Mouse (Mus musculus) hindbrain, embryonic 10.5 days (tissue): ENCODE results near the gene Plekhb1. TPM values are rescaled to one million over a fixed set of nuclear protein-coding genes. Genes with fewer than 3 reads are reported as not detected.
A peak's percentile ranks its signal among the peaks of the same experiment; 100 is the strongest.

Experiments used
- DNase-seq: peaks from one replicate; pipeline ENCODE4 v3.0.0-alpha.2; 2017; ENCODE audit warnings: low spot score
- H3K27ac ChIP-seq: fragments of 300-500 bp; sonication (generic); 2 replicates; pipeline ENCODE4 v1.5.1; 2016; ENCODE audit warnings: mild to moderate bottlenecking, moderate library complexity
- H3K27me3 ChIP-seq: fragments of 300-500 bp; sonication (generic); 2 replicates; pipeline ENCODE4 v1.6.1; 2016; ENCODE audit warnings: mild to moderate bottlenecking; ENCODE audit not compliant: poor library complexity, insufficient read depth, severe bottlenecking
- H3K36me3 ChIP-seq: fragments of 300-500 bp; sonication (generic); 2 replicates; pipeline ENCODE4 v1.6.1; 2016; ENCODE audit warnings: mild to moderate bottlenecking, moderate library complexity
- H3K4me1 ChIP-seq: fragments of 300-500 bp; sonication (generic); replicated peaks from 2 replicates; pipeline ENCODE4 v1.6.1; 2016; ENCODE audit warnings: mild to moderate bottlenecking
- H3K4me3 ChIP-seq: fragments of 300-500 bp; sonication (generic); 2 replicates; pipeline ENCODE4 v1.5.1; 2016; ENCODE audit warnings: mild to moderate bottlenecking, moderate library complexity
- H3K9me3 ChIP-seq: fragments of 300-500 bp; sonication (generic); 2 replicates; pipeline ENCODE4 v1.6.1; 2016; ENCODE audit warnings: mild to moderate bottlenecking, moderate library complexity
- WGBS: fragments of 180-500 bp; shearing (Covaris S2); methylation state at CpG from one replicate; pipeline ENCODE4 v1.1.7; 2016; 5-methylcytosine and 5-hydroxymethylcytosine counted together
- polyA plus RNA-seq: library from polyadenylated mRNA; unstranded; fragments of >200 nt; fragmentation: Nextera tagmentation; extraction: Ambion mirVana; gene quantifications from 2 replicates; pipeline ENCODE4 v1.2.1, GENCODE M21; 2016

The Plekhb1 gene
- polyA plus RNA-seq: 4.3 and 10.7 TPM in 2 replicates

DNA sequence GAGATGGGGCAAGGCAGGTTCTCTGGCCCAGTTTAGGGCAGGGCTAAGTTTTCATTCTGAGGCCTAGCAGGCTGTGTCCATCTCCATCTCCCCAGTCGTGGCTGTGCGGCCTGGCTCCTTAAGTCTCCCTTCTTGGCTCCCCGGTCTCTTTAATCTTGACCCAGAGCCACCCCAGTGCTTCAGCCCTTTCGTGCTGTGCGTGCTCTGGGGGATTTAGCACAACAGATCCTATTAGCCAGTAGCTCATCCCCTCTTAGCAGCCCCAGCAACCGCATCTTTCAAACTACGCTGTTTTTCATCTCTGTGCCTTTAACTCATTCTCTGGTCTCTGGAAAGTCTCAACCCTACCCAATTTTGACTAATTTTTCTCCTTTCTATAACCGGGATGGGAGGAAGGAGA is at the start of gene Plekhb1:
Gene Plekhb1, minus strand, starts transcription at position 184 of the 400 bp plus-strand sequence.
- WGBS: 76% methylated on average over 8 of the region's 8 CpGs
- DNase-seq: no peak
- Histone ChIP-seq H3K36me3 (no peaks in the 10 kb centered on the region), H3K9me3 (no peaks in the 10 kb centered on the region), H3K27me3 (0 out of 2 replicates have a peak, but pooled peaks cover 8% of the 10 kb centered on the region), H3K4me1 (peaks cover 27% of the 10 kb centered on the region), H3K4me3 (no peak within 1 kb of the TSS), H3K27ac (peak within 1 kb of the TSS; percentile 35; the same call in 1 of the 2 replicates)

DNA sequence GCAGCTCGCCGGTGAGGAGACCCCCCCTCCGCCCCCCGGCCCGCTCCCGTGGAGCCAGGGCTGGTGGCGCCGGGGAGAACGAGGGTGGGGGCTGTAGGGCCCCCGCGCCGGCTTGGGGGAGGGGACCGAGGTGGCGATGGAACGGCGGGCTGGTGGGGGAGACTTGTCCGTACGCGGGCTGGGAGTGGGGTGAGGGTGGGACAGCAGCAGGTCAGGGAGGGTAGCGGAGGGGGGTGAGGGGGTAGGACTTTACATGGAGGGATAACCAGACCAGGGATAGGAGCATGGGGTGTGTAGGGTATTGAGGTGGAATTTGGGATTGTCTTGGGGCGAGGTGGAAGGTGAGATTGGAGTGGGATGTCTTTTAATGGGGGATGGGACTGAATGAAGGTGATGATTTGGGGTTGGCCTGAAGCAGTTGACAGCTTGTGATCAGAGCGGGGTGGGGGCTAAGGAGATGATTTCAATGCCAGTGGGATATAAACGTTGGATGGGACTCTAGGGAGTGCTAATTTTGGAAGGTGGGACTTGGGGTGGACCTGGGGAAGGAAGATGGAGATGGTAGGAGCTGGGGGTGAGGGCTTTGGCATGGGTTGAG is 44.8 kb upstream of the Plekhb1 start:
- no peaks in the 10 kb centered on the region for H3K27me3 ChIP-seq
- no peak for DNase-seq
- no peaks in the 10 kb centered on the region for H3K36me3 ChIP-seq
- peak overlapping the region; percentile 94 for H3K4me3 ChIP-seq
- no peaks in the 10 kb centered on the region for H3K9me3 ChIP-seq
- peaks cover 15% of the 10 kb centered on the region for H3K4me1 ChIP-seq
- under 1% methylated on average over 23 of the region's 23 CpGs for WGBS
- peak overlapping the region; percentile 99 for H3K27ac ChIP-seq

DNA sequence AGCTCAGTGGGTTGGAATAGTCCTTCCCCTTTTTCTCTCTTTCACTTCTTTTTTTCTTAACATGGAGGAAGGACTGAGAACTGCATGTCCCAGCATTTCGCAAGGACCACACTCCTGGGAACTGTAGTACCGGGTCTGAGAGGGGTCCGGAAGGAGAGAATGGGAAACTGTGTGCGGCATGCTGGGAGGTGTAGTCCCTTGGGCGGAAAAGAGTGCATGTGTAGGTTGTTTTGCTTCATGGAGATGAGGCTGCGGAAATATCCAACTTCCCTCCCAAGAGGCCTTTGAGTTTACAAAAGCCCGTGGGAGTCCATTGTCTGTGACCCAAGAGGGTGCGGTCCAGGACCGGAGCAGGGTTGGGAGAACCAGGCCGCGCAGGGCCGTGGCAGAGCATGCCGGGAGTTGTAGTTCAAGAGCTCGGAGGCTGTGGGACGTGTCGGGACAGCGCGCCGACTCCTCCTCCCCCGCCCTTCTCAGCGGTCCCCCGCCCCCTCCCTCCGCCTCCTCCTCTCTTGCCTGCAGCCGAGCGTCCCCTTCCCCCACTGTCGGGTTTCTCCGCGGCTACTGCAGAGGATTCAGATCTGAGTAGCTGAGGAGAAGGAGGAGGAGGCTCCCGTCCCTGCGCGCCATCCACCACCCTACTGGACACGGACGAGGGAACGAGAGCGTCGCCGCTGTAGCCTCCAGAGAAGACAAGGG is 44.1 kb upstream of the Plekhb1 start, which contains the start of gene Fam168a:
Gene Fam168a, plus strand, starts transcription at position 493 of the 699 bp plus-strand sequence.
- Histone ChIP-seq H3K36me3 (no peaks in the 10 kb centered on the region), H3K9me3 (no peaks in the 10 kb centered on the region), H3K27ac (peak within 1 kb of the TSS; percentile 99), H3K27me3 (no peaks in the 10 kb centered on the region), H3K4me3 (peak within 1 kb of the TSS; percentile 94), H3K4me1 (peaks cover 15% of the 10 kb centered on the region)
- under 1% methylated on average over 36 of the region's 37 CpGs for WGBS
- peak; percentile 97 for DNase-seq

DNA sequence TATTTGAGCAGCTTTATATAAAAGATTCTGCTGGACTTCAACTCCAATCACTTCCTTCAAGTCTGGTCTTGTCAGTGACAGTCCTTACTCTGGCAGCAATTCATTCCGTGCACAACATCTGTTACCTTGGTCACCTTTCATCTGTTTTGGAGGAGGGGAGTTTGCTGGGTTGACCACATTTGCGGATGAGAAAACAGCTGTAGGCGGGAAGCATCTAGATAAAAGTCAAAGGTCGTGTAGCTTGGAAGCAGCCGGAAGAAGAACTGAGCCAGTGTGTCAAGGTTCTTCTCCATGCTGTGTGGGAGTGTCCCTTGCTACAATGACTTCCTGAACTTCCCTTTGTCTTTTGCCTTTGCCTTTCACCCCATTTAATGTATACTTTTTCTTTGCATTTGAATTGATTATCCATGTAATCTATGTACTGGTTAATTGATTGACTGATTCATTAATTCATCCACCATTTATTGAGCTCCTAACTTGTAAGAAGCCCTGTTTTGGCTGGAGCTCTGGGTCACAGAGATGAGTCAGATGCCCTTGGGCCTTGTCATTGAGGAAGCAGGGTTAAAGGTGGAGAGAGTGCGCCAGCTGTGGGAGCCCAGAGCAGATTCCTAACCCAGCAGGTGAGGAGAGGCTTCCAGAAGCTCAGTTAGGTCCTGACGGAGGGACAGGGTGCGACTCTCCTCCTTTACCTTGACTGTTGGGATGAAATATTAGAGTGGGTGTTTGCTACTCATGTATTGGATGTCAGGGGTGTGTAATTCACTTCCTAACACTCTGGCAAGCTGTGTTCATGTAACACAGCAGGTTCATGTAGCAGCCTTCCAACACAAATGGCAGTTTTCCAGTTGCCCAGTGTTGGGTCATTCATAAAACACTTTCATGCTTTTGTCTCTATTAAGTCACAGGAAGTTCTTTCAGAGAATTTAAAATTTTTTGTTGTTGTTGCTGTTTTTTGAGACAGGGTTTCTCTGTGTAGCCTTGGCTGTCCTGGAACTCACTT is 37.9 kb upstream of the Plekhb1 start:
- H3K9me3 ChIP-seq: no peaks in the 10 kb centered on the region
- H3K4me1 ChIP-seq: peaks cover 7% of the 10 kb centered on the region; the same call in 1 of the 2 replicates
- no peak overlapping the region for H3K27ac ChIP-seq
- no peak overlapping the region for H3K4me3 ChIP-seq
- 45% methylated on average over 8 of the region's 8 CpGs for WGBS
- no peaks in the 10 kb centered on the region for H3K27me3 ChIP-seq
- no peak for DNase-seq
- no peaks in the 10 kb centered on the region for H3K36me3 ChIP-seq

DNA sequence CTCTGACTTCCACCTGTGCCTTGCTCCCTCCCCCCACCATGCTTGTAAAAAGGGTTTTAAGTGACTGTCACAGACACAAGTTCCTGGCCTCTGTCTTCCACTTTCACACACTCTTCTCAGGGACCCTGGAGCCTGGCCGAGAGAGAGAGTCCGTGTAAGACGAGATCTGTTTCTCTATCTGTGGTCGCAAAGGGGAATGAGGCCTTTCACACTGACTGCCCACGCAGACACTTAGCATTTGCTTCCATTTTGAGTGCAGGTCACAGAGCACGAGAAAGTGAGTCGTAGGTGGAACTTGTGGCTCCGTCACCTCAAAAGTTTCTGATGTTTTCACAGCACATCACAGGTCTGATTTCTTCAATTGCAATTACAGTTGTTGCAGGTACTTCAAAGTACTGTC is 31.0 kb upstream of the Plekhb1 start:
- no peaks in the 10 kb centered on the region for H3K9me3 ChIP-seq
- 75% methylated on average over 8 of the region's 8 CpGs for WGBS
- no peak overlapping the region for H3K4me3 ChIP-seq
- no peaks in the 10 kb centered on the region for H3K4me1 ChIP-seq
- H3K27ac ChIP-seq: no peak overlapping the region
- no peaks in the 10 kb centered on the region for H3K27me3 ChIP-seq
- H3K36me3 ChIP-seq: no peaks in the 10 kb centered on the region
- DNase-seq: no peak

DNA sequence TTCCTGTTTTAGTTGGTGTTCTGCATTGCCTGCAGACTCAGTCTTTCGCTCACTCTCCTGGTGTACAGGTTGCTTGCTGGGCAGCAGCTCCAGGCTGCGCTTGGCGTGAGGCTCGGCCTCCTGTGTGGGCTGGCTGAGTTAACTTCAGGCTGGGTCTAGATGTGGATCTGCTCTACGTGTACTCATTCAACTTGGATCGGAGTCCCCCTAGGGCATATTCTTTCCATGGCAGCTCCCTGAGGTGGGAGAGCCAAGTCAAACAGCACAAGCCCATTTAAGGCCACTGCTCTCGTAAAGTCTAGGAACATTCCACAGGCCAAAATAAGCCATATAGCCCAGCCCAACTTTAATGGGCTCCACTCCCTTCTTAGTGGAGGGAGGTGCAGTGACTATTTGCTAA is 26.3 kb upstream of the Plekhb1 start:
- Histone ChIP-seq H3K9me3 (no peaks in the 10 kb centered on the region), H3K4me3 (no peak overlapping the region), H3K27me3 (no peaks in the 10 kb centered on the region), H3K4me1 (no peaks in the 10 kb centered on the region), H3K27ac (no peak overlapping the region), H3K36me3 (no peaks in the 10 kb centered on the region)
- no peak for DNase-seq
- WGBS: 89% methylated on average over 7 of the region's 7 CpGs

DNA sequence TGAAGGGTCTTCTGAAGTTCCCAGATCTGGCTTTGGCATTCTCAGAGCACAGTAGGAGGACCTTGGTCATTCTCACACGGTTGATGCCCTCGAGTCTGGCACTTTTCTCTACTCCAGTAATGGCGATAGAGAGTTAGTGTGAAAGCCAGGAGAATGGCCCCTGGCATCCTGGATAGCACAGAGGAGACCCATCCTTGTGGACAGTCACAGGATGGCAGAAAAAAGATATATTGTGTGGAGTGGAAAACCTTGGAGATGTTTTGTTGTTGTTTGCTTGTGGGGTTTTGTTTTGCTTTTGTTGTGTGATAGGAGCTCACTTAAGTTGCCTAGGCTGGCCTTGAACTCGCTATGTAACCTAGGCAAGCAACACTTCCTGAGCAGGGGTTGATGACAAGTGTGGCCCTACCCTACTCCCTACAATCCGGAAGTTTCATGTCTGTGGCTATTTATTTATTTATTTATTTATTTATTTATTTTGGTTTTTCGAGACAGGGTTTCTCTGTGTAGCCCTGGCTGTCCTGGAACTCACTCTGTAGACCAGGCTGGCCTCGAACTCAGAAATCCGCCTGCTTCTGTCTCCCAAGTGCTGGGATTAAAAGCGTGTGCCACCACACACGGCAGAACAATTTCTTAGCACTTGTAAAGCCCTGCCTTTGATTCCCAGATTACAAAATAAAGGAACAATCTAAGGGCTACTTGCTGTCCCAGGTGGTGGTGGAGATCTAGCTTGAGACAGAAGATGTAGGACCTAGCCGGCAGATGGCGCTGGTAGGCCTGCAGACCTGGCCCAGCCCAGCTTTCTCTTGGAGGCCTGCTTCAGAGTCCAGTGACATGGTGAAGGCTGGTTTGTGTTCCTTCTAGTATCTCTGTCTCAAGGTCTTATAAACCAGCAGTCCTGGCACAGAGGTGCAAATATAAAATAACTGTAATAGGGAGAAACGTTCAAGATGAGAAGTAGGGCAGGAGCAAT is 23.1 kb upstream of the Plekhb1 start:
- Histone ChIP-seq H3K27ac (no peak overlapping the region), H3K4me3 (no peak overlapping the region), H3K9me3 (no peaks in the 10 kb centered on the region), H3K36me3 (no peaks in the 10 kb centered on the region), H3K4me1 (no peaks in the 10 kb centered on the region), H3K27me3 (no peaks in the 10 kb centered on the region)
- 43% methylated on average over 13 of the region's 13 CpGs for WGBS
- DNase-seq: peak; percentile 76

DNA sequence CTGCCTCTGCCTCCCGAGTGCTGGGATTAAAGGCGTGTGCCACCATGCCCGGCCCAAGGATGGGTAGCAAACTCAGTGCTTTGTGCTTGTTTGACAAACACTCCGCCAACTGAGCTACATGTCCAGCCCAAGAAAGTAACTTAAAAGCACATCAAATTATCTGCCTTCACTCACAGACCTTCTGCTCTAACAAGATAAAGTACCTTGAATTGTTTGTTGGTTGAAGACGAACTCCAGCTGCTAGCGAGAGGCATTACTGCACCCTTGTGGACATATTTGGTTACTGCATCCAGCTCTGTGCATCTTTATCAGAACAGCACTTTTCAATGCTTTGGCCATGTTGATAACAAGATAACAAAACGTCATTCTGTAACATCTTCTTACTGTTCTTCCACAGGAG is 22.3 kb upstream of the Plekhb1 start:
- Histone ChIP-seq H3K27ac (no peak overlapping the region), H3K36me3 (no peaks in the 10 kb centered on the region), H3K27me3 (no peaks in the 10 kb centered on the region), H3K4me3 (no peak overlapping the region), H3K4me1 (no peaks in the 10 kb centered on the region), H3K9me3 (no peaks in the 10 kb centered on the region)
- DNase-seq: peak; percentile 53
- WGBS: 57% methylated on average over 7 of the region's 7 CpGs

DNA sequence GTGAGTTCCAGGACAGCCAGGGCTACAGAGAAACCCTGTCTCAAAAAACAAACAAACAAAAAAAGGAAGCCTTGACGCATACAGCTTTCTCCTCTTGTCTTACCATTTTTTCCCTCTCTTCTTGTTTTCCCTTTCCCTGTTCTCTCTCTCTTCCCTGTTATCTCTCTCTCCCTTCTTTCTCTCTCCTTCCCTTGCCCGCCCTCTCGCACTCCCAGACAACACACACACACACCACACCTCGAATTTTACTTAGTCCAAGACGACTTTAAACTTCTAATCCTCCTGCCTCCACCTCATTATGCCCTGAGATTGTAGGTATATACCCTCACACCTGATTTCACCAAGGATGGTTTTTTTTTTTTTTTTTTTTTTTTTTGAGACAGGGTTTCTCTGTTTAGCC is 21.9 kb upstream of the Plekhb1 start:
- no peak for DNase-seq
- H3K4me3 ChIP-seq: no peak overlapping the region
- H3K27me3 ChIP-seq: no peaks in the 10 kb centered on the region
- 72% methylated on average over 5 of the region's 5 CpGs for WGBS
- H3K9me3 ChIP-seq: no peaks in the 10 kb centered on the region
- no peaks in the 10 kb centered on the region for H3K36me3 ChIP-seq
- H3K4me1 ChIP-seq: no peaks in the 10 kb centered on the region
- H3K27ac ChIP-seq: no peak overlapping the region

DNA sequence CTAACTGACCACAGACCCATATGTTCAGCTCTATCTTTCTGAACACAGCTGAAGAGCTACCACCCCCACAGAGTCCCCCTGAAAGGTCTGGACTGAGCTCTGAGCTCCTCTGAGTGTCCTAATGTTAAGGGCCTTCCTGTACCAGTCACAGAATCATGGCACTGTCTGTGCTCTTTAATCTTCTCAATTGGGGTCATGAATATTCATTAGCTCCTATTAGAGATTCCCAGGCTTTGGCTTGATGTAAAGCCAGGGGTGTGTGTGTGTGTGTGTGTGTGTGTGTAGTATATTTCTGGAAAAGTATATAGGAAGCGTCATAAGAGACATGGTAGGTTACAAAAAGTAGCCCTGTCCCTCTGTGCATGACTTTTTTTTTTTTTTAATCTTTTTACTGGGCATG is 21.0 kb upstream of the Plekhb1 start:
- H3K27me3 ChIP-seq: no peaks in the 10 kb centered on the region
- H3K4me3 ChIP-seq: no peak overlapping the region
- H3K36me3 ChIP-seq: no peaks in the 10 kb centered on the region
- no peaks in the 10 kb centered on the region for H3K4me1 ChIP-seq
- DNase-seq: no peak
- H3K27ac ChIP-seq: no peak overlapping the region
- no peaks in the 10 kb centered on the region for H3K9me3 ChIP-seq
- 85% methylated on average over 1 of the region's 1 CpGs for WGBS

DNA sequence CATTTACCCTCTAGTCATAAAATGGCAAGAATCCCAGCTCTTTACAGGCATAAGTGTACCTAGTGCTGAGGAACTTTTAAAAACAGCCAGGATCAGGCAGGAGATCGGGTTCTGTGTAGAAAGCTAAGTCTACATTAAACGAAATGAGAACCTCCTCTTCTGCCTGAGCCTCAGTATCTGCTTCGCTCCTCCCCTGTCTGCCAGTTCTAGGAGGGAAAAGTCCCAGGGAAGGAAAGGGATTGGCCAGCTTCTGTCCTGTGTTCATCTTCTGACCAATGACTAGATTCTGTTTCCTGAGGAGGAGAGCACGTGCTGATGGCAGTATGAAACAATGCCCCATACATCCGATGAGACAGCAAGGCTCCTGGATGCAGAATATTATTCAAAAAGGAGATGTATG is 18.9 kb upstream of the Plekhb1 start:
- Histone ChIP-seq H3K36me3 (no peaks in the 10 kb centered on the region), H3K27me3 (no peaks in the 10 kb centered on the region), H3K4me3 (no peak overlapping the region), H3K27ac (no peak overlapping the region), H3K9me3 (no peaks in the 10 kb centered on the region), H3K4me1 (no peaks in the 10 kb centered on the region)
- 59% methylated on average over 5 of the region's 5 CpGs for WGBS
- no peak for DNase-seq
